Mouse (Mus musculus) kidney, postnatal 36 days (tissue): ENCODE data around the gene Slc25a11.

Experiments used
- DNase-seq, 2 experiments: peaks; one replicate each; pipeline ENCODE4 v3.0.0; 2021 to 2022; ENCODE audit warnings: mixed read lengths in 2 of 2

Slc25a11 gene

DNA sequence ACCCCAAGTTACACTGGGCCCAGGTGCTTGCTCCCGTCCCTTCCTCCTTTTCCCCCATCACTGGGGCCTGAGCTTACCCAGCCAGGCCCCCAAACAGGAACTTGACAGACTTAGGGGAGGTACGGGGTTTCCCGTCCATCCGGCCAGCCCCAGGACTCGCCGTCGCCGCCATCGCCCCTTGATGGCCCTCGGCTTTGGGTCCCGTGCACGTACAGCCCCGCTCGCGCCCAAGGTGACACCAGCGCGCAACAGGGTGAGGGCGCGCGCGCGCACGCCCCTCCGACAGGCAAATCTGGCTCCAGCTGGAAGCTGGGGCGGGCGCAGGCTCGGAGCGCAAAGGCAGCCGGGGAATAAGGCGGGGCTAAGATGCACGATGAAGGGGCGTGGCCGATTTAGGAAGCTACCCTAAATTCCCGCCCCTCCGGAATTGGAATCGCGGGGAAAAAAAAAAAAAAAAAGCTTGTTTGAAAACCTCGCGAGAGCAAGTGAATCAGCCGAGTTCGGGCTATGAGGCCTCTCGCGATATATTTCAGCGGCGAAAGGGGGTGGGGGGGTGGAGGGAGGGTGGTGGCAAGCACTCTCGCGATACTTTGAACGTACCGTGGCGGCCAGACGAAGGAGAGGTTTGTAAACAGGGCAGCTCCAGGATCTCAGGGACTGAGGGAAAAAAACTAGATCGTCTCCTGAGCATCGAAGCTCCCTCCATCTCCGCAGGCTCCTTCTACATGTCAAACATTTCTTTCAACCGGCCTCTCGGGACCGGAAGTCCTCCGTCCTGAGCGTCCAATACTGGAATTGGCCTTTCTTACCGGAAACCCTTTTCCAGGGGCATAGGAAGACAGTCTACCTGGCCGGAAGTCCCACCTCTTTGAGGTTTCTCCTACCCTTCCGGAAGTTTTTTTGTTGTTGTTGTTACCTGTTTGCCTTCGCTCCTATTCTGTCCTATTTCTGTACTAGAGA is at the start of gene Slc25a11, which contains the start of gene Rnf167:
Gene Slc25a11 (minus strand): TSS at position 789 of the 960 bp plus-strand sequence.
Gene Rnf167 (plus strand): TSS at position 545 of the 960 bp plus-strand sequence.
- DNase-seq, result peak; percentile 98 to 99

DNA sequence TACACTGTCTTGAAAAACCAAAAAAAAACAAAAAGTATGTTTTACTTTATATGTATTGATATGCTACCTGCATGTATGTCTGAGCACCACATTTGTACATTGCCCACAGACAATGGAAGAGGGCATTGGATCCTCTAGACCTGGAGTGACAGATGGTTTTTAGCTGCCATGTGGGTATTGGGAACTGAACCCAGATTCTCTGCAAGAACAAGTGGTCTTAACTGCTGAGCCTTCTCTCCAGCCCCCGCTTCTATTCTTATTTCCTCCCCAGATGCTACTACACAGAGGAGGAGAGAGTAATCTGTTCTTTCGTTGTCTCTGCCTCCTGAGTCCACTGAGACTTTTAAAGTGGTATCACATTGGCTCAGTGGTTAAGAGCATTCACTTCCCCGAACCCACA is 46.2 kb upstream of the Slc25a11 start:
- no peak for DNase-seq

GRCm38 (mm10) chr11:70689578-70689977 is 42.3 kb upstream of the Slc25a11 start:
- DNase-seq, result peak; percentile 55 to 63

GRCm38 (mm10) chr11:70688372-70688771 is 41.1 kb upstream of the Slc25a11 start:
- DNase-seq, result peak in 1 of 2 experiments; percentile 20

DNA sequence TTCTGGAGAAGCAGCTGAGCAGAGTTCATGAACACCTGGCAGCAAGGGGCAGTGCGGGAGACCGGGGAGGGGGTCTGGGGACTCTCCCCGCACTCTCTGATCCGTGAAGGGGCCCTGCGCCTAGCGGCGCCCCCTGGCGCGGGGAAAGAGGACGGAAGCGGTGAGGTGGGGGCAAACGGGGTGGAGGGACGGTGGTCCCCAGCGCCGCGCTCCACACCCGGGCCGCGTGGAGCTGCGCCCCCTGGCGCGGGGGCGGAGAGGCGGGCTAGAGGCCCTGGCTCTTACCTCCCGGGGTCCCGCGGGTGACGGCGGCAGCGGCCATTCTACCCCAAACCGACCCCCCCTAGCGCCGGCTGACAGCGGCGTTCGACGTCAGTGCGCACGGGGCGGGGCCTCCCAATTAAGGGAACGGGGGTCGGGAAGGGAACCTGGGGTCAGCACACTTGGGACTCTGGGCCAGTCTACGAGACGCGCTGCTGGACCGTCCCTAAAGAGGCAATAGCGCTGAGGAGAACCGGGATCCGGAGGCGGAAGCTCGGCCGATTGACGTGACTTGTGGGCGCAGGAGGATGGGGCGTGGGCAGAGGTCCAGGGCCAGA is 40.4 kb upstream of the Slc25a11 start, which contains the start of gene Camta2:
Gene Camta2 (minus strand): TSS at position 505 of the 599 bp plus-strand sequence.
- DNase-seq, result peak; percentile 93 to 96

GRCm38 (mm10) chr11:70686901-70687566 is 39.8 kb upstream of the Slc25a11 start:
- DNase-seq, result peak; percentile 24 to 49

GRCm38 (mm10) chr11:70683640-70684039 is 36.4 kb upstream of the Slc25a11 start:
- DNase-seq, result no peak

DNA sequence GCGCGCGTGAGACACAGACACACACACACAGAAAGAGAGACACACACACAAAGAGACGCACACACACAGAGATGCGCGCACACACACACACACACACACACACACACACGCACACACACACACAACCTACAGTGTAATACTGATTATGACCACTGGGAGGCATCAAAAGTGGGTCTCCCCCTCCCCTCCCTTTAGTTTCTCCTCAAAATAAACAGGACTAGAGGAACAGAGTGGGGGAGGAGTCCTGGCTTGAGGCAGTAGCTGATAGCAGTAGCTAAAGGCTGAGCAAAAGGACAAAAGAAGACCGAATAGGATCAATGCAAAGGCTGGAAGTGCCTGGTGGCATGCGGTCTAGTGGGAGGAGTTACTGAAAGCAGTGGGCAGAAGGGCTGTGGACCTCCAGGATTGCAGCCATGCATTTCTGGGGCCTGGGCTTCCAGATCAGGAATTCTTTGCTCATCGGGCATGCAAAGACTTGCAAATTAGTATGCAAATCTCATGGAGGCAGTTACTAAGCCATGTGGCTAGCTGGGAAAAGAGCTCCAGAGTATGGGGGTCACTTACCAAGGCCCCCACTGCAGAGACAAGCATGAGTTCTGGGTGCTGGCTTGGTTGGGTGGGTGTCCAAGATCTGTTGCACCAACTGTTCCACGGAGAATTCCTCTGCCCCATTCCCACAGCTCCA is 34.8 kb upstream of the Slc25a11 start:
- DNase-seq, result peak in 1 of 2 experiments; percentile 26

DNA sequence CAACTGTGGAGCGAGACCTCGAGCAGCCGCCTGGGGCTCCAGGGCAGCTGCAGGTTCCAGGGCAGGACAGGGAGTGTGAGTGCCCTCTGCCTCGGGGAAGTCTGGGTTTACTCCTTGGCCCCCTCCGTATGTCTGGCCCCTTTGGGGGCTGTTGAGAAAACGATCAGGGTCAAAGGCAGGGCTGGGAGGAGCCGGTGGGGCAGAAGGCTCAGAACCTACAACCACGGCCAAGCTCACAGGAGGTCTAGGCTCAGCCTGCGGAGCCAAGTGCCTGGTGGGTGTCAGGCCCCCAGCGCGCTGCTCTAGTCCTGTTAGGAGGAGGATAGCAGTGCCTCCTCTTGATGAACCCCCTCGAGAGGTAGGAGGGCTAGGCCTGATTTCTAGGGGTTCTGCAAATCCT is 33.9 kb upstream of the Slc25a11 start:
- no peak for DNase-seq

- DNase-seq, result no peak
Measured at GRCm38 (mm10) chr11:70679894-70680293, 32.6 kb upstream of the Slc25a11 start.

GRCm38 (mm10) chr11:70679361-70679760 is 32.1 kb upstream of the Slc25a11 start:
- no peak for DNase-seq

- DNase-seq, result no peak
Measured at GRCm38 (mm10) chr11:70678576-70678975, 31.3 kb upstream of the Slc25a11 start.

GRCm38 (mm10) chr11:70678092-70678491 is 30.8 kb upstream of the Slc25a11 start:
- no peak for DNase-seq

- no peak for DNase-seq
Measured at GRCm38 (mm10) chr11:70674501-70674900, 27.2 kb upstream of the Slc25a11 start.

DNA sequence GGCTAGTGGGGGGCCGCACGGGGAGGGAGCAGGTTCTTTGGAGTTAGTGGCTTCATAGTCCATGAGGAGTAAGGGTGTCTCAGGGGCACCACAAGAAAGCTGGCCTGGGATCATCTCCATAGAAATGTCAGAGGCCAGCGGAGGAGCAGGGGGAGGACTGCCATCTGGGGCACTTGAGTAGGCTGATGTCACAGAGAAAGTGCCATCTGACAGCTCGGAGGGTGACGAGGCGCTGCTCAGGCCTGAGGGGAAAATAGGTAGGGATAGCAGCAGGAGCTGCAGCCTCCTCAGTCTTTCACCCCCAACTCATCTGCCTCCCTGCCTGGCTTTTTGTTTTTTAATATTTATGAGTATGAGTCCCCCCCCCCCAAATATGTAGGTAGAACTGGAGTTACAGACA is 26.7 kb upstream of the Slc25a11 start:
- no peak for DNase-seq

- DNase-seq, result peak; percentile 25 to 36
Measured at GRCm38 (mm10) chr11:70671333-70672047, 24.2 kb upstream of the Slc25a11 start.

GRCm38 (mm10) chr11:70670483-70670882 is 23.2 kb upstream of the Slc25a11 start:
- DNase-seq, result peak in 1 of 2 experiments; percentile 45

DNA sequence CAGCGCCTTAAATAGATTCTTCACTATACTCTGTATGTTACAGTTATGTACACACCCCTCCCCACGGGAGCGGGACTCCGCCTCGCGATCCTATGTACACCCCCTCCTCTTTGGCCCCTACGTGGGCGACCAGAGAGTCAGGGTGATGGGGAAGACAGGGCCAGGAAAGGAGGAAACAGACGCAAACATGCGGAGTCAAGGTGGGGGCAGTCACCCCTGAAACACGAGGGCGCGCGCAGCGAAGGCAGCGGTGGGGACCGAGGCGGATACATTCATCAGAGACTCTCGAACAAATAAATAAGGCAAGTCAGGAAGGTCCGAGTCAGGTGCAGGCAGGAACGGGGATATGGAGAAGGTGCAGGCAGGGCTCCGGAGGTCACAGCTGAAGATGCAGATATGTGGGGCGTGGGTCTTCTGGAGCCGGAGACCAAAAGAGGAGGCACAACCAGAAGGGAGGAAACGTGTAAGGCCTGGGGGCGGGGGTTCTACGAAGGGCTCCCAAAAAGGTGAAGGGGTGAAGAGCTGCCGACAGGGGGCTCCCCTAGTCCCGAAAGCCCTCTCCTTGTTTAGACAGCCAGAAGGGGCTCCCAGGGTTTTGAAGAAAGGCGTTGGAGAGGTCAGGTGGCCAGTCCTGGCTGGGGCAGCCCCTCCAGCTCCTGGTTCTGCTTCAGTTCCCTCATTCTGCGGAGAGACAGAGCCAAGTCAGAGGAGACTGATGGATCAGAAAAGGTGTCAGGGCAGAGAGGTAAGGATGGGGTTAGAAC is 22.5 kb upstream of the Slc25a11 start:
- DNase-seq, result peak; percentile 72 to 82

DNA sequence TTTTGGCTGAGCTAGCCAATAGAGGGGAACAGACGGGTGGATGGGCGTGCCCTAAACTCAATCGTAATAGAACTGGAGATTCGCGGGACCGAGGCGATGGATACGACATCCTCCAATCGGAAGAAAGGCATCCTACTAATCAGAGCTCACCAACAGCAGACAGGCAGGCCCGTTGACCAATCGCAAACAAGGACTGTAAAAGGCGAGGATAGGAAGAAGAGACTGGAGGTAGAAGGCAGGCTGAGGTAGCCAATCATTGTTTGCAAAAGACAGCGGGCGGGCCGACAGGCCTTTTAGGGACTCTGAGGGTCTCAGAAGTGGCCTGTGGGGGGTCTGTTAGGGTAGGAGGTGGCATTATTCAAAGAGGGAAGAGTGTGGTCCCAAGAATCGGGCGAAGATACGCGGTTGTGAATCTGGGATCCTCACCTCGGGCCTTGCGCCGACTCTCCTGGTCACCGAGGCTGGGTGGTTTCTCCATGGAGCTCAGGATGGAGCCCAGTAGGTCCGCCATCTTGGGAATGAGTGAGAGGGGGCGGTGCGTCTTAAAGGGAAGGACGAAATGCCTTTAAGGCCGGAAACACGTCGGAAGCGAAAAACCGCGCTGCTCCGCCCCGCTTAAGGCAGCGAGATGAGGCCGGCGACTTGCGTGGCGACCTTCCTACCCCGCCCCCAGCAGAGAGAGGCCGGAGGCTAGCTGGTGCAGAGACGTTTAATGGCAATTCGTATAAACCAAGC is 21.7 kb upstream of the Slc25a11 start, which contains the start of gene Spag7:
Gene Spag7 (minus strand): TSS at position 646 of the 735 bp plus-strand sequence.
- peak; percentile 98 to 100 for DNase-seq

DNA sequence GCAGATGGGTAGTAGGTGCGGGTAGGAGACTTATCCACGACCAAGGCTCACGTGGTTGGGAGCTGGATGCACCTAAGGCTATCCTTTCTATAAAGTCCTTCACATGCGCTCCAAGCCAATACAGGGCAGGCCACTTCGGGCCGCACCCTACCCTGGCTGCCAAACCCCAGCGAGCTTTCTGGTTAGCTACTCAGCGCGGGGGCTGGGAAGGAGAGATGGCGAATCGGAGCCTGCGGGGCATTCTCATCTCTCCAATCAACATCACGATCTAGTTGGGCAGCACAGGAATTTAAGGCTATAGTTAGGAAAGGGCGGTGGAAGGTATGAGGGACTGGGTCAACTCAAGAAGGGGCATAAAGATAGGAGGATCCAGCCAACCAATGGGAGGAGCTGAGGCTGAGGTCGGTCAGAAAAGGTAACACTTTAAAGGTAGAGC is 21.1 kb upstream of the Slc25a11 start:
- peak in 1 of 2 experiments; percentile 82 for DNase-seq
